Mouse (Mus musculus) lung, postnatal 4 days (tissue): Measurements from ENCODE around the gene Eif2s3y.
A peak's percentile ranks its signal among the peaks of the same experiment; 100 is the strongest.

Experiments used
- DNase-seq, 2 experiments: peaks; one replicate each; pipeline ENCODE4 v3.0.0; 2021

Eif2s3y gene

DNA sequence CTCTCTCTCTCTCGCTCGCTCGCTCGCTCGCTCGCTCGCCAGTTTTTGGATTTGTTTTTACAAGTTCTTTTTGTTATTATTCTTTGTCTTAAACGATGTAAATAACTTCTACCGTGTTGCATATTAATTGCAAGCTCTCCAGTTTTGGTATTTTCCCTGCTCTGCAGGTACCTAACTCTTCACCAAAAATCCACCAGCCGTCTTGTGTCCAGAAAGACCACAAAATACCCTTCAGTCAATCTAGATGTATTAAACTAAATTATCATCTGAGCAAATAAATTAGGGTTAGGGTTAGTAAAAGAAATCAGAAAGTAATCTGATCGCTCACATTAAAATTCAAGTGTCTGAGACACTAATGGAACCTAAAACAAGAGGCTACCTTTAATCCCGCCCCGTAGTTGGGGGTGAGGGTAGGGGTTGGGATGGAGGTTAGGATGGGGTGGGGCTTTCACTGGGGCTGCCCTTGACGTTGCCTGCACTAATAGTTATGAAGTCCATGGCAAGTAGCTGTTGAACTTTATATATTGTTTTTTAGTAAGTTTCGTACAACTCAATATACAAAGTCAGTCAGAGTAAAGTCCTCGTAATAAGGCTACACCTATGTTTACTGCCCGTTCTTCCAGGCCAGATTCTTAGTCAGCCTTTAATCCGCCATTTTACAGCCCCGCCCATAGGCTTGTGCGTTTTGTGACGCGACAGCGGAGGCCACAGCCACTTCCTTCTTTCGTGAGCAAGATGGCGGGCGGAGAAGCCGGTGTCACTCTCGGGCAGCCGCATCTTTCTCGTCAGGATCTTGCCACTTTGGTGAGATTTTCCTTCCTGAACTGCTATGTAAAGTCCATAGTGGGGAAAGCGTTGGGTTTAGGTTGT is at the start of gene Eif2s3y:
Gene Eif2s3y (plus strand): TSS at position 662 of the 870 bp plus-strand sequence.
- DNase-seq = peak in 1 of 2 experiments; percentile 80
